Mouse (Mus musculus) liver, embryonic 14.5 days (tissue): ENCODE data around the gene Slc39a5.

Experiments used
- CTCF ChIP-seq: IDR thresholded peaks from 2 replicates; pipeline ENCODE4 v1.5.1; 2016; ENCODE audit warnings: antibody characterized with exemption, low read depth, control low read depth
- EP300 ChIP-seq: IDR thresholded peaks from 2 replicates; pipeline ENCODE4 v1.6.1; 2016; ENCODE audit warnings: antibody characterized with exemption, low read depth

GRCm38 (mm10) chr10:128429052-128429451 lies 28.0 kb upstream of the Slc39a5 start:
- TF ChIP-seq EP300 (no peak), CTCF (no peak)
